Mouse (Mus musculus): ENCODE data around the gene Itch. TPM values are rescaled to one million over a fixed set of nuclear protein-coding genes. Genes with fewer than 3 reads are reported as not detected.
A peak's percentile ranks its signal among the peaks of the same experiment; 100 is the strongest.
"Not testable (repeated sequence)": the region's sequence is repeated elsewhere in the genome, so short reads cannot be mapped to it uniquely, and the experiment has no call there.

The Itch gene
- total RNA-seq, 1 experiment from 2014 or later = 57.3 TPM

- peak in 1 of 2 experiments; percentile 19; a peak in 1 of 4 replicates for ATAC-seq (replicated peaks in 1 of 2; ENCODE audit: insufficient read depth in 1 of 2, low FRiP score in 2 of 2, low TSS enrichment in 1 of 2, low read depth in 1 of 2, poor library complexity in 2 of 2, severe bottlenecking in 2 of 2)
These were observed 910 bp downstream of the Itch start for GRCm38 (mm10) chr2:155133977-155134860.

GRCm38 (mm10) chr2:155135092-155135491 lies 1.8 kb downstream of the Itch start:
- ATAC-seq (replicated peaks in 1 of 2; ENCODE audit: insufficient read depth in 1 of 2, low FRiP score in 2 of 2, low TSS enrichment in 1 of 2, low read depth in 1 of 2, poor library complexity in 2 of 2, severe bottlenecking in 2 of 2) = no peak

GRCm38 (mm10) chr2:155135534-155135933 lies 2.2 kb downstream of the Itch start:
- ATAC-seq (replicated peaks in 1 of 2; ENCODE audit: insufficient read depth in 1 of 2, low FRiP score in 2 of 2, low TSS enrichment in 1 of 2, low read depth in 1 of 2, poor library complexity in 2 of 2, severe bottlenecking in 2 of 2) = no peak

GRCm38 (mm10) chr2:155140986-155141385 lies 7.7 kb downstream of the Itch start:
- no peak for ATAC-seq (replicated peaks in 1 of 2; ENCODE audit: insufficient read depth in 1 of 2, low FRiP score in 2 of 2, low TSS enrichment in 1 of 2, low read depth in 1 of 2, poor library complexity in 2 of 2, severe bottlenecking in 2 of 2)

- no peak for ATAC-seq (replicated peaks in 1 of 2; ENCODE audit: insufficient read depth in 1 of 2, low FRiP score in 2 of 2, low TSS enrichment in 1 of 2, low read depth in 1 of 2, poor library complexity in 2 of 2, severe bottlenecking in 2 of 2)
These were observed 8.8 kb downstream of the Itch start for GRCm38 (mm10) chr2:155142025-155142555.

GRCm38 (mm10) chr2:155149296-155149695 lies 16.0 kb downstream of the Itch start:
- not testable (repeated sequence) for ATAC-seq (replicated peaks in 1 of 2; ENCODE audit: insufficient read depth in 1 of 2, low FRiP score in 2 of 2, low TSS enrichment in 1 of 2, low read depth in 1 of 2, poor library complexity in 2 of 2, severe bottlenecking in 2 of 2)

GRCm38 (mm10) chr2:155207419-155207818 lies 74.1 kb downstream of the Itch start:
- peak; percentile 48 to 59; a peak in 2 of 4 replicates for ATAC-seq (replicated peaks in 1 of 2; ENCODE audit: insufficient read depth in 1 of 2, low FRiP score in 2 of 2, low TSS enrichment in 1 of 2, low read depth in 1 of 2, poor library complexity in 2 of 2, severe bottlenecking in 2 of 2)

GRCm38 (mm10) chr2:155223145-155223544 lies 89.8 kb downstream of the Itch start:
- no peak for ATAC-seq (replicated peaks in 1 of 2; ENCODE audit: insufficient read depth in 1 of 2, low FRiP score in 2 of 2, low TSS enrichment in 1 of 2, low read depth in 1 of 2, poor library complexity in 2 of 2, severe bottlenecking in 2 of 2)

- no peak for ATAC-seq (replicated peaks in 1 of 2; ENCODE audit: insufficient read depth in 1 of 2, low FRiP score in 2 of 2, low TSS enrichment in 1 of 2, low read depth in 1 of 2, poor library complexity in 2 of 2, severe bottlenecking in 2 of 2)
These were observed 91.4 kb downstream of the Itch start for GRCm38 (mm10) chr2:155224721-155225120.

- peak; percentile 68 to 69 for ATAC-seq (replicated peaks in 1 of 2; ENCODE audit: insufficient read depth in 1 of 2, low FRiP score in 2 of 2, low TSS enrichment in 1 of 2, low read depth in 1 of 2, poor library complexity in 2 of 2, severe bottlenecking in 2 of 2)
These were observed 102.5 kb downstream of the Itch start for GRCm38 (mm10) chr2:155235746-155236361.

GRCm38 (mm10) chr2:155236362-155236992 lies 103.2 kb downstream of the Itch start, which contains the start of gene Dynlrb1:
TSS of gene Dynlrb1 (plus strand) at chr2:155236533.
- ATAC-seq (replicated peaks in 1 of 2; ENCODE audit: insufficient read depth in 1 of 2, low FRiP score in 2 of 2, low TSS enrichment in 1 of 2, low read depth in 1 of 2, poor library complexity in 2 of 2, severe bottlenecking in 2 of 2) = peak; percentile 96 to 98

GRCm38 (mm10) chr2:155237276-155237675 lies 104.0 kb downstream of the Itch start:
- no peak for ATAC-seq (replicated peaks in 1 of 2; ENCODE audit: insufficient read depth in 1 of 2, low FRiP score in 2 of 2, low TSS enrichment in 1 of 2, low read depth in 1 of 2, poor library complexity in 2 of 2, severe bottlenecking in 2 of 2)

- ATAC-seq (replicated peaks in 1 of 2; ENCODE audit: insufficient read depth in 1 of 2, low FRiP score in 2 of 2, low TSS enrichment in 1 of 2, low read depth in 1 of 2, poor library complexity in 2 of 2, severe bottlenecking in 2 of 2) = no peak
These were observed 107.6 kb downstream of the Itch start for GRCm38 (mm10) chr2:155240915-155241314.

- no peak for ATAC-seq (replicated peaks in 1 of 2; ENCODE audit: insufficient read depth in 1 of 2, low FRiP score in 2 of 2, low TSS enrichment in 1 of 2, low read depth in 1 of 2, poor library complexity in 2 of 2, severe bottlenecking in 2 of 2)
These were observed 109.1 kb downstream of the Itch start for GRCm38 (mm10) chr2:155242296-155242855.

GRCm38 (mm10) chr2:155246231-155246630 lies 112.9 kb downstream of the Itch start:
- ATAC-seq (replicated peaks in 1 of 2; ENCODE audit: insufficient read depth in 1 of 2, low FRiP score in 2 of 2, low TSS enrichment in 1 of 2, low read depth in 1 of 2, poor library complexity in 2 of 2, severe bottlenecking in 2 of 2) = no peak

GRCm38 (mm10) chr2:155248206-155248605 lies 114.9 kb downstream of the Itch start:
- no peak for ATAC-seq (replicated peaks in 1 of 2; ENCODE audit: insufficient read depth in 1 of 2, low FRiP score in 2 of 2, low TSS enrichment in 1 of 2, low read depth in 1 of 2, poor library complexity in 2 of 2, severe bottlenecking in 2 of 2)

- no peak for ATAC-seq (replicated peaks in 1 of 2; ENCODE audit: insufficient read depth in 1 of 2, low FRiP score in 2 of 2, low TSS enrichment in 1 of 2, low read depth in 1 of 2, poor library complexity in 2 of 2, severe bottlenecking in 2 of 2)
These were observed 115.4 kb downstream of the Itch start for GRCm38 (mm10) chr2:155248718-155249117.
